Mouse (Mus musculus): ENCODE measurements around the gene Tmed9. TPM values are rescaled to one million over a fixed set of nuclear protein-coding genes. Genes with fewer than 3 reads are reported as not detected.
"Not testable (repeated sequence)": the region's sequence is repeated elsewhere in the genome, so short reads cannot be mapped to it uniquely, and the experiment has no call there.

Tmed9 gene
- total RNA-seq, 4 experiments from 2014 or later = 80.6 to 102 (median 90.0) TPM

- DNase-seq (ENCODE audit: low spot score) = no peak
Observed at GRCm38 (mm10) chr13:55567001-55567400, 6.5 kb upstream of the Tmed9 start.

- DNase-seq (ENCODE audit: low spot score) = no peak
Observed at GRCm38 (mm10) chr13:55567949-55568348, 5.6 kb upstream of the Tmed9 start.

GRCm38 (mm10) chr13:55568524-55568923 lies 5.0 kb upstream of the Tmed9 start:
- DNase-seq (ENCODE audit: low spot score) = not testable (repeated sequence)

GRCm38 (mm10) chr13:55569726-55570285 lies 3.7 kb upstream of the Tmed9 start:
- DNase-seq (ENCODE audit: low spot score) = no peak

GRCm38 (mm10) chr13:55570286-55570973 lies 3.1 kb upstream of the Tmed9 start:
- DNase-seq (ENCODE audit: low spot score) = peak; percentile 11

GRCm38 (mm10) chr13:55571027-55571751 lies 2.3 kb upstream of the Tmed9 start, which contains the start of gene Fam193b:
Gene Fam193b (minus strand): TSS chr13:55571120.
- DNase-seq (ENCODE audit: low spot score) = peak; percentile 95

GRCm38 (mm10) chr13:55571977-55572376 lies 1.6 kb upstream of the Tmed9 start:
- no peak for DNase-seq (ENCODE audit: low spot score)

- no peak for DNase-seq (ENCODE audit: low spot score)
Observed at GRCm38 (mm10) chr13:55574321-55574720, 789 bp downstream of the Tmed9 start.

GRCm38 (mm10) chr13:55575932-55576331 lies 2.4 kb downstream of the Tmed9 start:
- DNase-seq (ENCODE audit: low spot score) = no peak

GRCm38 (mm10) chr13:55576872-55577271 lies 3.3 kb downstream of the Tmed9 start:
- not testable (repeated sequence) for DNase-seq (ENCODE audit: low spot score)

- DNase-seq (ENCODE audit: low spot score) = no peak
Observed at GRCm38 (mm10) chr13:55578086-55578485, 4.6 kb downstream of the Tmed9 start.

GRCm38 (mm10) chr13:55591961-55592490 lies 18.5 kb downstream of the Tmed9 start:
- no peak for DNase-seq (ENCODE audit: low spot score)

- peak; percentile 95 for DNase-seq (ENCODE audit: low spot score)
Observed at GRCm38 (mm10) chr13:55592512-55593253, 19.2 kb downstream of the Tmed9 start.

GRCm38 (mm10) chr13:55593254-55593747 lies 19.8 kb downstream of the Tmed9 start:
- DNase-seq (ENCODE audit: low spot score) = no peak

- DNase-seq (ENCODE audit: low spot score) = peak; percentile 16
Observed at GRCm38 (mm10) chr13:55595375-55595774, 21.8 kb downstream of the Tmed9 start.

- DNase-seq (ENCODE audit: low spot score) = no peak
Observed at GRCm38 (mm10) chr13:55596802-55597201, 23.3 kb downstream of the Tmed9 start.

GRCm38 (mm10) chr13:55599566-55600540 lies 26.3 kb downstream of the Tmed9 start, which contains the start of gene B4galt7:
Gene B4galt7 (plus strand): TSS chr13:55599896.
- DNase-seq (ENCODE audit: low spot score) = peak; percentile 87

- no peak for DNase-seq (ENCODE audit: low spot score)
Observed at GRCm38 (mm10) chr13:55600657-55601056, 27.1 kb downstream of the Tmed9 start.

- peak; percentile 75 for DNase-seq (ENCODE audit: low spot score)
Observed at GRCm38 (mm10) chr13:55601611-55602010, 28.1 kb downstream of the Tmed9 start.

GRCm38 (mm10) chr13:55604606-55605005 lies 31.1 kb downstream of the Tmed9 start:
- DNase-seq (ENCODE audit: low spot score) = no peak
